Mouse (Mus musculus) embryo, embryonic 10 days (tissue): ENCODE data around the gene 1810009J06Rik.
"Not testable (repeated sequence)": the region's sequence is repeated elsewhere in the genome, so short reads cannot be mapped to it uniquely, and the experiment has no call there.

ENCODE experiments used
- DNase-seq: peaks from one replicate; pipeline ENCODE4 v3.0.0-alpha.2; 2015; ENCODE audit warnings: low spot score

Gene 1810009J06Rik

DNA sequence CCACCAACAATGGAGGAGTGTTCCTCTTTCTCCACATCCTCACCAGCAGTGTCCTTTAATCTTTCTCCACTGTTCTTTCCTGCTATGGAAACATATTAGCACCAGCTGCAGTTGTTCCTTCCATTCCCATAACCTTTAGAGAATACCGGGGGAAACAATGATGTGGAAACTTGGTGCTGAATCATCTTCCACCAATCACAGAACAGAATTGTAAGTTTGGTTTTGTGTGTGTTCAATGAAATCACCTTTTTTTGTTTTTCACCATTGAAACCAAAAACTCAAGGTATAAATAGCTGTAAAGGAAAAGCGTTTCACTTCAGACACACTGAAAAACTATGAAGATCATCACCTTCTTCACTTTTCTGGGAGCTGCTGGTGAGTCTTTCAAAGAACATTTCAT is at the start of gene 1810009J06Rik:
1810009J06Rik (plus strand) TSS at position 301 of the 400 bp plus-strand sequence.
- DNase-seq, result not testable (repeated sequence)

- DNase-seq, result no peak
Observed at GRCm38 (mm10) chr6:40919954-40920353, 44.6 kb upstream of the 1810009J06Rik start.

DNA sequence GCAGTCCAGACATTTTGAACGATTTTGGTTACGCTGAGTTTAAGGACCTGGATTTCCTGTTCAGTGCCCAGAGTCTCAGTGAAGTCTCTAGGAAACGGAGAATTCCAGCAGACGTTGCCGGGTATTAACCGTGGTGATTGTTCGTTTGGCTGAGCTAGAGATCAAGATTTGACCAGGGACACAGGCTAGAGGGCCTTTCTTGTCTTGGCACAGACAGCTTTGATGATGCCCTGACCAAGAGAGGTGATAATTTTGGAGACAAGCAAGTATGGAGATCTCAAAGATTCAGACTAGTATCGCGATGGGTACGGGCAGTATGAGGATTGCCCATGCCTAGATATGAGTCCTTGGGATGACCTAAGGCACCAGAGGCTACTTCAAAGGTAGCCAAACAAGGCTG is 24.1 kb upstream of the 1810009J06Rik start, which contains the start of gene 1700074P13Rik:
1700074P13Rik (minus strand) TSS at position 101 of the 400 bp plus-strand sequence.
- no peak for DNase-seq

DNA sequence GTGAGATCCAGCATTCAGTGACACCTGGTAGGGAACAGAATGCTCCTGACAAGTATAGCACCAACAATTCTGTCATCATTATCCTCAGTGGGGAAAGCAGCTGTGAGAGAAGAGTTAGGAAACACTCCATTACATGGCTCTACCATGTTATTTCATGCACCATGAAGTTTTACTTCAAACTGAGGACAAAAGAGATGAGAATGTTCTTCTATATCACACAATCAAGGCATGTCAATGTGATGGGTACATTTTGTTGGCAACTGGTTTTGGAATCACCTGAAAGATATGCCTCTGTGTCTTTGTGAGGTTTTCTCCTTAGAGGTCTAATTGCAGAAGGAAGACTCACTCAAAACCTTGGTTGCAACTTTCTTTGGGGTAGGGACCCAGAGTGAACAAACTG is 12.8 kb upstream of the 1810009J06Rik start, which contains the start of gene Gm4744:
Gm4744 (minus strand) TSS at position 101 of the 400 bp plus-strand sequence.
- no peak for DNase-seq

DNA sequence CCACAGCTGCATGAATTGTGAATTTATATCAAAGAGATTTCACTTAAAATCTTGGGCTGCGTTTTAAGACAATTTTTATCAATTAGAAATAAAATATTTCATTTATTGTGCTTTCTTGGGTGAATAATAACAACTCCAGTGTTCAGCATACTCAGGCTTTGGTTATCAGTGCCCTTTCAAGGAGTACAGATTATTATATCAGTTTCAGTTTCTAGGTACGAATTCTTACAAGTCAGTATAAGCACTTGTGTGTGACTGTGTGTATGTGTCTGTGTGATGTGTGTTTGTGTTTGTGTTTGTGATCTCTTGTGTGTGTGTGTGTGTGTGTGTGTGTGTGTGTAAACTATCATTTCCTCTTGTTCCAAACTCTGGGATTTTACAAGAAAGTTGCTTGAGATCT is 10.8 kb upstream of the 1810009J06Rik start:
- DNase-seq, result no peak

DNA sequence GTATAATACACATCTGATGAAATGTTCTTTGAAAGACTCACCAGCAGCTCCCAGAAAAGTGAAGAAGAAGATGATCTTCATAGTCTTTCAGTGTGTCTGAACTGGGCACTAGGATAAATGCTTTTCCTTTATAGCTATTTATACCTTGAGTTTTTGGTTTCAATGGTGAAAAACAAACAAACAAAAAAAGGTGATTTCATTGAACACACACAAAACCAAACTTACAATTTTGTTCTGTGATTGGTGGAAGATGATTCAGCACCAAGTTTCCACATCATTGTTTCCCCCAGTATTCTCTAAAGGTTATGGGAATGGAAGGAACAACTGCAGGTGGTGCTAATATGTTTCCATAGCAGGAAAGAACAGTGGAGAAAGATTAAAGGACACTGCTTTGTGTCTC is 34.8 kb downstream of the 1810009J06Rik start, which contains the start of gene Gm2663:
Gm2663 (minus strand) TSS at position 101 of the 400 bp plus-strand sequence.
- DNase-seq, result not testable (repeated sequence)

- DNase-seq, result peak; percentile 21
Observed at GRCm38 (mm10) chr6:41015065-41015464, 50.5 kb downstream of the 1810009J06Rik start.
